Mouse (Mus musculus) heart, embryonic 14.5 days (tissue): Measurements from ENCODE around the gene Man1c1. TPM values are rescaled to one million over a fixed set of nuclear protein-coding genes. Genes with fewer than 3 reads are reported as not detected.
A peak's percentile ranks its signal among the peaks of the same experiment; 100 is the strongest.

Source experiments
- ATAC-seq: fragments of 200-750 bp; cut with Nextera tagmentation; 2 replicates; pipeline ENCODE4 v1.8.0; 2017; ENCODE audit warnings: low read depth, moderate TSS enrichment; ENCODE audit not compliant: insufficient number of reproducible peaks, insufficient read depth, low FRiP score
- H3K27ac ChIP-seq, 2 experiments: fragments of 200-500 bp in 1 of 2; fragments of 300-500 bp in 1 of 2; sonication (generic) in 1 of 2; replicated peaks in 1 of 2; 2 replicates each; pipeline ENCODE4 v1.5.1; 2012 to 2014; ENCODE audit warnings: low read depth in 2 of 2, low read length in 2 of 2, control low read depth in 1 of 2, mild to moderate bottlenecking in 1 of 2, mixed read lengths in 1 of 2; ENCODE audit not compliant: control insufficient read depth in 1 of 2, insufficient read depth in 1 of 2
- H3K27me3 ChIP-seq: fragments of 300-500 bp; sonication (generic); 2 replicates; pipeline ENCODE4 v1.6.1; 2014; ENCODE audit warnings: mild to moderate bottlenecking, low read length, control low read depth; ENCODE audit not compliant: control insufficient read depth, insufficient read depth
- H3K36me3 ChIP-seq: fragments of 300-500 bp; sonication (generic); 2 replicates; pipeline ENCODE4 v1.6.1; 2014; ENCODE audit warnings: mild to moderate bottlenecking, control low read depth, low read length, mixed read lengths; ENCODE audit not compliant: control insufficient read depth, insufficient read depth
- H3K4me1 ChIP-seq, 2 experiments: fragments of 200-500 bp in 1 of 2; fragments of 300-500 bp in 1 of 2; sonication (generic) in 1 of 2; 2 replicates each; pipeline ENCODE4 v1.6.1; 2012 to 2014; ENCODE audit warnings: low read length in 2 of 2, control low read depth in 1 of 2, mixed read lengths in 1 of 2; ENCODE audit not compliant: control insufficient read depth in 2 of 2, insufficient read depth in 2 of 2
- H3K4me2 ChIP-seq: fragments of 300-500 bp; sonication (generic); 2 replicates; pipeline ENCODE4 v1.6.1; 2014; ENCODE audit warnings: mild to moderate bottlenecking, low read length
- H3K4me3 ChIP-seq, 2 experiments: fragments of 200-500 bp in 1 of 2; fragments of 300-500 bp in 1 of 2; sonication (generic) in 1 of 2; 2 replicates each; pipeline ENCODE4 v1.5.1; 2012 to 2014; ENCODE audit warnings: low read length in 2 of 2, mild to moderate bottlenecking in 2 of 2, control low read depth in 1 of 2, low read depth in 1 of 2, moderate library complexity in 1 of 2; ENCODE audit not compliant: control insufficient read depth in 1 of 2, insufficient read depth in 1 of 2
- H3K9ac ChIP-seq: fragments of 300-500 bp; sonication (generic); 2 replicates; pipeline ENCODE4 v1.6.1; 2014; ENCODE audit warnings: mild to moderate bottlenecking, low read length
- H3K9me3 ChIP-seq: fragments of 300-500 bp; sonication (generic); 2 replicates; pipeline ENCODE4 v1.6.1; 2016; ENCODE audit warnings: low read length, control low read depth; ENCODE audit not compliant: control insufficient read depth
- WGBS: fragments of 180-500 bp; shearing (Covaris S2); extraction: QIAGEN DNeasy Blood & Tissue Kit; methylation state at CpG from one replicate; pipeline ENCODE4 v1.1.7; 2014; 5-methylcytosine and 5-hydroxymethylcytosine counted together
- polyA plus RNA-seq: library from polyadenylated mRNA; unstranded; fragments of >200 nt; fragmentation: Nextera tagmentation; extraction: Ambion mirVana; gene quantifications from 2 replicates; pipeline ENCODE4 v1.2.1, GENCODE M21; 2014

Gene Man1c1
- polyA plus RNA-seq, 1 experiment from 2014 or later = 7.8 TPM

GRCm38 (mm10) chr4:134723251-134723650 lies 19.2 kb upstream of the Man1c1 start:
- Histone ChIP-seq H3K9ac (no peak overlapping the region), H3K36me3 (no peaks in the 10 kb centered on the region), H3K4me3 (no peak overlapping the region), H3K27me3 (no peaks in the 10 kb centered on the region), H3K4me1 (peaks cover 5 to 13% of the 10 kb centered on the region in 2 experiments; a peak in 2 of 4 replicates), H3K9me3 (peaks cover 4% of the 10 kb centered on the region; the same call in 1 of the 2 replicates), H3K4me2 (no peak overlapping the region), H3K27ac (no peak overlapping the region)
- WGBS = 65% methylated on average over 3 of the region's 3 CpGs
- ATAC-seq = no peak

GRCm38 (mm10) chr4:134721076-134721475 lies 17.0 kb upstream of the Man1c1 start:
- Histone ChIP-seq H3K9me3 (peaks cover 4% of the 10 kb centered on the region; the same call in 1 of the 2 replicates), H3K9ac (no peak overlapping the region), H3K27ac (no peak overlapping the region), H3K4me2 (no peak overlapping the region), H3K4me3 (no peak overlapping the region), H3K27me3 (no peaks in the 10 kb centered on the region), H3K36me3 (no peaks in the 10 kb centered on the region), H3K4me1 (peaks cover 5 to 13% of the 10 kb centered on the region in 2 experiments; a peak in 2 of 4 replicates)
- 85% methylated on average over 6 of the region's 6 CpGs for WGBS
- no peak for ATAC-seq

- Histone ChIP-seq H3K9ac (no peak overlapping the region), H3K4me2 (no peak overlapping the region), H3K27me3 (no peaks in the 10 kb centered on the region), H3K27ac (no peak overlapping the region), H3K36me3 (no peaks in the 10 kb centered on the region), H3K4me3 (no peak overlapping the region), H3K9me3 (peaks cover 4% of the 10 kb centered on the region; the same call in 1 of the 2 replicates), H3K4me1 (peaks cover 5 to 12% of the 10 kb centered on the region in 2 experiments; a peak in 2 of 4 replicates)
- no peak for ATAC-seq
- whole genome bisulfite sequencing = 78% methylated on average over 3 of the region's 3 CpGs
Measured at GRCm38 (mm10) chr4:134720371-134720770, 16.3 kb upstream of the Man1c1 start.

- no peaks in the 10 kb centered on the region for H3K27me3 ChIP-seq
- H3K4me1 ChIP-seq = peaks cover 0 to 3% of the 10 kb centered on the region in 2 experiments; a peak in 1 of 4 replicates
- no peak overlapping the region for H3K4me3 ChIP-seq
- ATAC-seq = no peak
- no peak overlapping the region for H3K27ac ChIP-seq
- 42% methylated on average over 8 of the region's 8 CpGs for WGBS
- no peak overlapping the region for H3K4me2 ChIP-seq
- H3K9me3 ChIP-seq = peaks cover 4% of the 10 kb centered on the region; the same call in 1 of the 2 replicates
- no peaks in the 10 kb centered on the region for H3K36me3 ChIP-seq
- no peak overlapping the region for H3K9ac ChIP-seq
Measured at GRCm38 (mm10) chr4:134719489-134719888, 15.4 kb upstream of the Man1c1 start.

GRCm38 (mm10) chr4:134713937-134714336 lies 9.8 kb upstream of the Man1c1 start:
- H3K36me3 ChIP-seq = no peaks in the 10 kb centered on the region
- WGBS = 6% methylated on average over 8 of the region's 8 CpGs

GRCm38 (mm10) chr4:134705311-134705710 lies 1.2 kb upstream of the Man1c1 start:
- no peak overlapping the region for H3K4me3 ChIP-seq
- peaks cover 0 to 29% of the 10 kb centered on the region in 2 experiments; a peak in 3 of 4 replicates for H3K4me1 ChIP-seq
- H3K4me2 ChIP-seq = no peak overlapping the region
- H3K9ac ChIP-seq = no peak overlapping the region
- no peak for ATAC-seq
- 70% methylated on average over 5 of the region's 5 CpGs for WGBS
- H3K27ac ChIP-seq = no peak overlapping the region
- no peaks in the 10 kb centered on the region for H3K36me3 ChIP-seq
- H3K27me3 ChIP-seq = no peaks in the 10 kb centered on the region
- no peaks in the 10 kb centered on the region for H3K9me3 ChIP-seq

More at GRCm38 (mm10) chr4:134713937-134714336, 9.8 kb upstream of the Man1c1 start:
- H3K4me1 ChIP-seq = peaks cover 2 to 9% of the 10 kb centered on the region in 2 experiments; a peak in 3 of 4 replicates
- no peak overlapping the region for H3K27ac ChIP-seq
- no peaks in the 10 kb centered on the region for H3K9me3 ChIP-seq
- H3K4me3 ChIP-seq = no peak overlapping the region
- peak; percentile 65 for ATAC-seq
- H3K4me2 ChIP-seq = 0 out of 2 replicates have a peak overlapping the region, but pooled peaks have one; percentile 21
- H3K9ac ChIP-seq = peak overlapping the region; percentile 41; the same call in 1 of the 2 replicates
- no peaks in the 10 kb centered on the region for H3K27me3 ChIP-seq

GRCm38 (mm10) chr4:134704590-134704989 lies 500 bp upstream of the Man1c1 start:
- no peaks in the 10 kb centered on the region for H3K9me3 ChIP-seq
- H3K27ac ChIP-seq = no peak overlapping the region
- H3K9ac ChIP-seq = peak overlapping the region; percentile 61
- WGBS = 1% methylated on average over 21 of the region's 21 CpGs
- no peak; the same call in 1 of the 2 replicates for ATAC-seq
- peak overlapping the region; percentile 100 for H3K4me2 ChIP-seq
- H3K36me3 ChIP-seq = no peaks in the 10 kb centered on the region
- H3K4me3 ChIP-seq = peak overlapping the region; percentile 52 to 76
- H3K4me1 ChIP-seq = peaks cover 0 to 26% of the 10 kb centered on the region in 2 experiments; a peak in 3 of 4 replicates
- no peaks in the 10 kb centered on the region for H3K27me3 ChIP-seq
